Mouse (Mus musculus) adipocyte (in vitro differentiated cells): ENCODE data around the gene Cntrl.

Source experiments
- DNase-seq: peaks from one replicate; pipeline ENCODE4 v3.0.0-alpha.2; 2016; ENCODE audit warnings: low spot score

Cntrl gene

GRCm38 (mm10) chr2:35175281-35176065 lies 66.2 kb downstream of the Cntrl start:
- no peak for DNase-seq

GRCm38 (mm10) chr2:35178153-35178552 lies 68.9 kb downstream of the Cntrl start:
- no peak for DNase-seq

GRCm38 (mm10) chr2:35183115-35183673 lies 73.9 kb downstream of the Cntrl start:
- DNase-seq, result no peak

- DNase-seq, result no peak
Measured at GRCm38 (mm10) chr2:35188929-35189328, 79.6 kb downstream of the Cntrl start.

- no peak for DNase-seq
Measured at GRCm38 (mm10) chr2:35193976-35194375, 84.7 kb downstream of the Cntrl start.

- peak; percentile 48 for DNase-seq
Measured at GRCm38 (mm10) chr2:35195626-35196544, 86.6 kb downstream of the Cntrl start.

- DNase-seq, result no peak
Measured at GRCm38 (mm10) chr2:35199541-35199940, 90.2 kb downstream of the Cntrl start.

GRCm38 (mm10) chr2:35199971-35200897 lies 90.9 kb downstream of the Cntrl start:
- DNase-seq, result peak; percentile 59

- DNase-seq, result peak; percentile 100
Measured at GRCm38 (mm10) chr2:35200898-35201668, 91.8 kb downstream of the Cntrl start, which contains the start of gene Rab14. TSS of gene Rab14 (minus strand) at chr2:35201120.

- no peak for DNase-seq
Measured at GRCm38 (mm10) chr2:35203729-35204128, 94.4 kb downstream of the Cntrl start.

GRCm38 (mm10) chr2:35206761-35207160 lies 97.5 kb downstream of the Cntrl start:
- no peak for DNase-seq

- DNase-seq, result no peak
Measured at GRCm38 (mm10) chr2:35208054-35208453, 98.8 kb downstream of the Cntrl start.

- DNase-seq, result no peak
Measured at GRCm38 (mm10) chr2:35208931-35209665, 99.8 kb downstream of the Cntrl start.

- no peak for DNase-seq
Measured at GRCm38 (mm10) chr2:35211681-35212080, 102.4 kb downstream of the Cntrl start.

- DNase-seq, result no peak
Measured at GRCm38 (mm10) chr2:35213345-35213910, 104.1 kb downstream of the Cntrl start.

- peak; percentile 81 for DNase-seq
Measured at GRCm38 (mm10) chr2:35214881-35215358, 105.6 kb downstream of the Cntrl start.

- no peak for DNase-seq
Measured at GRCm38 (mm10) chr2:35215363-35215762, 106.1 kb downstream of the Cntrl start.

GRCm38 (mm10) chr2:35216701-35217100 lies 107.4 kb downstream of the Cntrl start:
- DNase-seq, result no peak

GRCm38 (mm10) chr2:35218736-35219135 lies 109.4 kb downstream of the Cntrl start:
- no peak for DNase-seq
